Mouse (Mus musculus) liver, embryonic 16.5 days (tissue): ENCODE measurements around the gene Ubiad1. TPM values are rescaled to one million over a fixed set of nuclear protein-coding genes. Genes with fewer than 3 reads are reported as not detected.

Source experiments
- ATAC-seq: fragments of 200-750 bp; cut with Nextera tagmentation; 2 replicates; pipeline ENCODE4 v1.8.0; 2017; ENCODE audit warnings: low read depth, mild to moderate bottlenecking, moderate number of reproducible peaks, moderate library complexity
- H3K27ac ChIP-seq: fragments of 300-500 bp; sonication (generic); 2 replicates; pipeline ENCODE4 v1.5.1; 2014; ENCODE audit warnings: mild to moderate bottlenecking, low read length
- H3K27me3 ChIP-seq: fragments of 300-500 bp; sonication (generic); 2 replicates; pipeline ENCODE4 v1.6.1; 2014; ENCODE audit warnings: low read depth, low read length, mixed read lengths; ENCODE audit not compliant: control insufficient read depth, insufficient read depth
- H3K36me3 ChIP-seq: fragments of 300-500 bp; sonication (generic); 2 replicates; pipeline ENCODE4 v1.6.1; 2014; ENCODE audit warnings: mild to moderate bottlenecking; ENCODE audit not compliant: control insufficient read depth, insufficient read depth
- H3K4me1 ChIP-seq: fragments of 300-500 bp; sonication (generic); 2 replicates; pipeline ENCODE4 v1.6.1; 2014; ENCODE audit warnings: low read depth, low read length, mixed read lengths; ENCODE audit not compliant: control insufficient read depth
- H3K4me2 ChIP-seq: fragments of 300-500 bp; sonication (generic); 2 replicates; pipeline ENCODE4 v1.6.1; 2014; ENCODE audit warnings: low read depth, low read length, mixed read lengths
- H3K4me3 ChIP-seq: fragments of 300-500 bp; sonication (generic); 2 replicates; pipeline ENCODE4 v1.5.1; 2014; ENCODE audit warnings: low read depth, mild to moderate bottlenecking, low read length
- H3K9ac ChIP-seq: fragments of 300-500 bp; sonication (generic); 2 replicates; pipeline ENCODE4 v1.6.1; 2014; ENCODE audit warnings: low read depth, low read length
- H3K9me3 ChIP-seq: fragments of 300-500 bp; sonication (generic); replicated peaks from 2 replicates; pipeline ENCODE4 v1.6.1; 2016; ENCODE audit warnings: low read length; ENCODE audit not compliant: control insufficient read depth
- WGBS: fragments of 180-500 bp; shearing (Covaris S2); extraction: QIAGEN DNeasy Blood & Tissue Kit; methylation state at CpG from one replicate; pipeline ENCODE4 v1.1.7; 2014; ENCODE audit not compliant: insufficient replicate concordance; 5-methylcytosine and 5-hydroxymethylcytosine counted together
- polyA plus RNA-seq: library from polyadenylated mRNA; unstranded; fragments of >200 nt; fragmentation: Nextera tagmentation; extraction: Ambion mirVana; gene quantifications from 2 replicates; pipeline ENCODE4 v1.2.1, GENCODE M21; 2015

Ubiad1 gene
- polyA plus RNA-seq, 1 experiment from 2014 or later, result 11.9 TPM

DNA sequence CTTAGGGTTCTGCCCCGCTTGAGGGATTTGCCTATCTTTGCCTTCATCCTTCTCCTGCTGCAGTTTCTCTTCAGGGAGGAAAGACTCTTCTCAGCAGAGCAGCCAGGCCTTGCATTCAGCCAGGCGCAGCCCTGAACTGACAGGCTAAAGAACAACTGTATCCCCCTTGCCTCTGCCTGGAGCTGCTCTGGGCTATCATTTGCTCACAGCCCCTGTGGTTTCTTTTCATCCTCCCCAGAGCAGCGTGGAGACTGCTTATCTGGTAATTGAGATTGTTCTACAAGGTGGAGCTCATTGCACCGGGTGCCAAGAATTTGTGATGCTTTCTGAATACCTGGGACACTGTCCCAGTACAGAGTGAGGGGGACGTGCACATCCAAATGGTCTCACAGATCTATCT, 16.0 kb downstream of the Ubiad1 start:
- Histone ChIP-seq H3K4me1 (peaks cover 5% of the 10 kb centered on the region; the same call in 1 of the 2 replicates), H3K27me3 (no peaks in the 10 kb centered on the region), H3K9me3 (no peaks in the 10 kb centered on the region), H3K9ac (no peak overlapping the region), H3K36me3 (no peaks in the 10 kb centered on the region), H3K4me2 (no peak overlapping the region), H3K27ac (no peak overlapping the region), H3K4me3 (no peak overlapping the region)
- 39% methylated on average over 5 of the region's 5 CpGs for WGBS
- peak; percentile 51 for ATAC-seq

DNA sequence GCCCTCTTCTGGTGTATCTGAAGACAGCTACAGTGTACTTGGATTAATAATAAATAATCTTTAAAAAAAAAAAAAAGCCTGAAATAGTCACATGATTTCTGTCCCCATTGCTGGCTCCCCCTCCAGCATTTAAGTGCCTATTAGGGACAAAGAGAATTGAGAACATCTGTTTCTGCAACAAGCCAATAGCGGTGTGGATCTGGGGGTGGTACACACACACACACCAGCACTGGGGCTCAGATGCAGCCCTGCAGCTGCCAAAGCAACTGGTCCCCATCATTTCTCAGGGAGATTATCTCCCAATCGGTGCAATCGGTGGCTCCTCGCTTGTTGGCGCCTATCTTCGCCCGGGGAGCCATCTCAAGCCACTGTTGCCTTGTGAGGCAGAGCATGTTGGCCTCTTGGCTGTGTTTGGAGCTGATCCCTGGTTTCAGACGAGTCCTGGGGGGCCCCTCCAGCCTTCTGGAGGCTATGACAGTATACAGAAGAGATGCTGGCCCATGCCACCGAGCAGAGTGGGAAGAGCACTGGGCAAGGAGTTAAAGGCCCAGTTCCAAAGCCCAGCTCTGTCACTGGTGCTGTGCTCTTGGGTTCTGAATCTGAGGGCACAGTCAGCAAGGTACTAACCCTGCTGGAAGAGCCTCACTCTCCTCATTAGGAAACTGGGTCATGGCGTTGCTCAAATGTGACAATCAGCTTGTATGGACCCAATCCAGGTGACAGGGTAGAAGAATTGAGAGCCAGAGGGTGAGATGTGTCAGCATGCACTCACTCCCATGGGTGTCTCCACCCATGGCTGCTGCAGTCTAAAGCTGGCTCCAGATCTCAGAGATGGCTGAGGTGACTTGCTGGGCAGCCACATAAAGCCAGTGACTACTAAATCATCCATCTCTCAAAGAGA, 17.4 kb downstream of the Ubiad1 start:
- Histone ChIP-seq H3K9ac (no peak overlapping the region), H3K27ac (no peak overlapping the region), H3K4me3 (no peak overlapping the region), H3K36me3 (no peaks in the 10 kb centered on the region), H3K4me1 (peaks cover 4% of the 10 kb centered on the region; the same call in 1 of the 2 replicates), H3K4me2 (no peak overlapping the region), H3K27me3 (no peaks in the 10 kb centered on the region), H3K9me3 (no peaks in the 10 kb centered on the region)
- no peak for ATAC-seq
- 63% methylated on average over 10 of the region's 10 CpGs for WGBS

DNA sequence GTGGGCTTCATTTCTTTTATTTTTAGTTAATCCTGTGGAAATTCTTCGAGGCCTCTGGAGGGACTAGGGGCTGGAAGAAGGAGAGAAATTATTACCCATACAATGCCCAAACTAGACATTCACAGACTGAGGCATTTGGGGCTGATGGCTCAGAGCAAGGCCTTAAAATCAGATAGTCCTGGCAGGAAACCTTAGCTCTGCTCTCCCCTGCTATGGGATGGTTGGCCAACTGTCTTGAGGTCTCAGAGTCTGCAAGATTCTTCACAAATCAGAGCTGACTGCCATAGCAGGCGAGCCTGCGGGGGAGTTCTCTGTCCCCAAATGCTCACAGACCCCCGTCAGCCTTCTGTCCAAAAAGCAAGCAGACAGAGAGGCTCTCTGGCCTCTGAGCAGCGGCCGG, 27.0 kb downstream of the Ubiad1 start:
- no peaks in the 10 kb centered on the region for H3K36me3 ChIP-seq
- no peak overlapping the region for H3K27ac ChIP-seq
- WGBS, result 50% methylated on average over 6 of the region's 6 CpGs
- peak; percentile 33; the same call in 1 of the 2 replicates for ATAC-seq
- H3K4me3 ChIP-seq, result no peak overlapping the region
- H3K4me2 ChIP-seq, result 0 out of 2 replicates have a peak overlapping the region, but pooled peaks have one; percentile 43
- no peak overlapping the region for H3K9ac ChIP-seq
- no peaks in the 10 kb centered on the region for H3K9me3 ChIP-seq
- peaks cover 12% of the 10 kb centered on the region for H3K27me3 ChIP-seq
- H3K4me1 ChIP-seq, result peaks cover 19% of the 10 kb centered on the region

DNA sequence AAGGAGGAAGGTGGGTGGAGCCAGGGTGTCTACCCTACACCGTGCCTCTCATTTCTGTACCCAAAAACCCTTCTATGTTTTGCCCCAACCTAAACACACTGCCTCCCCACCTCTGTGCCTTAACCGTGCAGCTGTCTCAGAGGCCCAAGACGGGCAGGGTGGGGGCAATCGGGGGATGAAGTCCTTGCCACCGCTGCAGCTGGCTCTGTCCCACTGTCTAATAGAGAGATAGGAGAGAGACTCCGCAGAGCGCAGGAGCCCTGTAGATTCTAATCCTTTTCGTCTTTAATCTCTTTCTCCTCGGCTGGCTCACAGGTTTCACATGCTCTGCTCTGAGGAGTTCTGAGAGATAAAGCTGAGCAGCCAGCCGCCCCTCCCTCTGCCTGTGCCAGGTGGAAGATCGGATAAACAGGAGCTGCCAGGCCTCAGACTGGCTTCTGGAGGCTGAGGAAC, 27.5 kb downstream of the Ubiad1 start:
- peaks cover 19% of the 10 kb centered on the region for H3K4me1 ChIP-seq
- peaks cover 12% of the 10 kb centered on the region for H3K27me3 ChIP-seq
- H3K27ac ChIP-seq, result peak overlapping the region; percentile 43
- no peaks in the 10 kb centered on the region for H3K9me3 ChIP-seq
- WGBS, result 21% methylated on average over 11 of the region's 11 CpGs
- peak; percentile 94 for ATAC-seq
- no peak overlapping the region for H3K9ac ChIP-seq
- H3K36me3 ChIP-seq, result no peaks in the 10 kb centered on the region
- H3K4me2 ChIP-seq, result peak overlapping the region; percentile 43
- H3K4me3 ChIP-seq, result peak overlapping the region; percentile 4; the same call in 1 of the 2 replicates

DNA sequence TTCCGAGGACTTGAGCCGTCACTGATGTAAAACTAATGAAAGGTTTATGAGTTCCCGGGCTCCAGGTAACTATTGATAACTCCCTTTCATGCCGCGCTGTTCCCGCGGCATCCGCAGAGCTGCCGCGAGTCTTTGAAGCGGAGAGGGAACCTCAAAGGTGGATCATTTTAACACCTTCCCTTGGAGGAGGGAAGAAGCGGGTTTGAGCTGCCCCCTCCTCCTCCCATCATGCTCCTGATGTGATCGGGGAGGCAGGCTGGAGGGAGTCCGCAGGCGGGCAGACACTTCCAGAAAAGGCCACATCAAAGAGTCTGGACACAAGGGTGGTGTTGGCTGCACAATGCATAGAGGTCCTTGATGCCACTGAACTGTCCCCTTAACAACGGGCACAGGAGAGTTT, 29.0 kb downstream of the Ubiad1 start:
- Histone ChIP-seq H3K27me3 (peaks cover 12% of the 10 kb centered on the region), H3K4me3 (no peak overlapping the region), H3K4me2 (no peak overlapping the region), H3K27ac (no peak overlapping the region), H3K36me3 (no peaks in the 10 kb centered on the region), H3K4me1 (peaks cover 19% of the 10 kb centered on the region), H3K9me3 (no peaks in the 10 kb centered on the region), H3K9ac (no peak overlapping the region)
- WGBS, result 8% methylated on average over 16 of the region's 16 CpGs
- ATAC-seq, result no peak

DNA sequence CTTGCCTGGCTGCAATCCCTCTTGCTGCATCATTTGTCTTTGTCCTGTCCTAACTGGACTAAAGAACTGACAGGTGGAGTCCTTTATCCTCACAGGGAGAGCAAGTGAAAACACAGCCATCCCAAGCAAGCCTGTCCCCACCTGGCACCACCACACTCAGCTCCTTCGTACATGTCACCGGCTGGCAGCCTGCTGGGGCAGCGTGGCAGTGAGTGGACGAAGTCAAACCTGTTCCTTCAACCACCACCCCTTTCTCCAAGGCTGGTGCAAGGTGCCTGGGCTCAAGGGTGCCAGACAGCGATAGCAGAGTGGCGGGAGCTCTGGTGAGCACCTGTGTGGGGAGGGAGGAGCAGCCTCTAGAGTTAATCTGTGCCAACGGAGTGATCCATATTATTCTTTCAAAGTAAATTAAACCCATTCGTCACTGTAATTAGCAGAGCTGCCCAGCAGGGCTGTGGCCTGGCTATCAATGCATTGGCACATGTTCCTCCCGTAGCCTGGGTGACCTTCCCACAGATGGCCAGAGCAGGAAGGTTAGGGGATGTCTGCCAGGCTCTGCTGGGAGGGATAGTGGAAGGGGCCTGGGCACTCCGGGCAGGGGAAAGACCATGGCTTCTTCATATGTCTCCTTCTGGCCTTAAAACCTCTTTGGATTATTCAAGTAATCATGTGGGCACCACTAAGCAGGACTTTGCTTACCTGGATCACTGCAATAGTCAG, 36.2 kb downstream of the Ubiad1 start:
- Histone ChIP-seq H3K36me3 (no peaks in the 10 kb centered on the region), H3K4me2 (no peak overlapping the region), H3K9ac (no peak overlapping the region), H3K27ac (no peak overlapping the region), H3K9me3 (no peaks in the 10 kb centered on the region), H3K27me3 (peaks cover 30% of the 10 kb centered on the region), H3K4me3 (no peak overlapping the region), H3K4me1 (no peaks in the 10 kb centered on the region)
- 59% methylated on average over 10 of the region's 10 CpGs for WGBS
- ATAC-seq, result no peak

DNA sequence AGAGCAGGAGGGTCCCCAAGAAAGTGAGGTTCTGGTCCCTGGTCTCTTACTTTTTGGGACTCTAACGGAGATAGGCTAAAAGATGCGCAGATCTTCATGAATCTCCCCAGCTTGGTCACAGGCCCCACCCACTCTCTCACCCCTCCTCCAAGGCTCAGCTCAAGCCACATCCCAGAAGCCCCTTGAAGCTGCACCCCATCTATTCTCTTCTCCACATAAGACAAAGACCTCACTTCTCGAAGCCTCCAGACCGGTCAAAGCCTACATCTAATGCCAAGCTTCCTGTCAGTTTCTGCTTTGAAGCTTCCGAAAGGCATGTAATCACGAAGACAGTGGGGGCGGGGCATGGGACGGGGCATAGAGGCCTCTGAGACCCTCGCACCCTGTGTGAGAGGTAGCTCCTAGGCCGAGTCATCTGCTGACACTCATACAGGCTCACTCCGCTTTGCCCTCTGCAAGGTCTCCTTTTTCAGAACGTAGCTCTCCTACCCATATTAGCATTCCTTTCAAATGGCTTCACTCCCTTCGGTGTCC, 39.2 kb downstream of the Ubiad1 start:
- Histone ChIP-seq H3K27ac (no peak overlapping the region), H3K4me2 (no peak overlapping the region), H3K9me3 (no peaks in the 10 kb centered on the region), H3K9ac (no peak overlapping the region), H3K36me3 (no peaks in the 10 kb centered on the region), H3K27me3 (peaks cover 37% of the 10 kb centered on the region), H3K4me3 (no peak overlapping the region), H3K4me1 (no peaks in the 10 kb centered on the region)
- WGBS, result 10% methylated on average over 13 of the region's 13 CpGs
- no peak for ATAC-seq

DNA sequence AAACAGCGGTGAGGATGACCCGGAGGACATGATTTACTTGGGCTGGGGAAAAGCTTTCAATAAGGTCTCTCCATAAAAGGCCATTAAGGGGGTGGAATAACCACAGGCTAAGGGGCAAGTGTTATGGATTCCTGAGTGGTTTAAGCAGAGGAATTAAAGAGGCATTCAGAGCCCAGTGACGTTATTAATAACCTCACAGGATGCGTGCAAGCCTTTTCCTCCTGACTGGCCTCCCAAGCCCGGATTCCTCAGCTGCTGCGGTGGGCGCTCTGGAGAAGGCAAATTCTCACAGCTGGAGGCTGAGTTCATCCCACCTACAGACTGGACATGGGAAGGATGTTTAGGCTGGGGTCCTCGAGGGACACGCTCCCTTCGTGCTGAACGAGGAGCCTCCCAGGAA, 39.8 kb downstream of the Ubiad1 start:
- H3K4me3 ChIP-seq, result no peak overlapping the region
- no peaks in the 10 kb centered on the region for H3K9me3 ChIP-seq
- 8% methylated on average over 11 of the region's 11 CpGs for WGBS
- H3K4me2 ChIP-seq, result no peak overlapping the region
- H3K27me3 ChIP-seq, result peaks cover 37% of the 10 kb centered on the region
- H3K36me3 ChIP-seq, result no peaks in the 10 kb centered on the region
- no peak overlapping the region for H3K27ac ChIP-seq
- ATAC-seq, result no peak
- H3K4me1 ChIP-seq, result no peaks in the 10 kb centered on the region
- H3K9ac ChIP-seq, result no peak overlapping the region
